Mouse (Mus musculus) layer of hippocampus, adult 18-20 months (tissue): ENCODE data around the gene Rps15. TPM values are rescaled to one million over a fixed set of nuclear protein-coding genes. Genes with fewer than 3 reads are reported as not detected.

Source experiments
- DNase-seq, 2 experiments: peaks; one replicate each; pipeline ENCODE4 v3.0.0; 2022; ENCODE audit warnings: low spot score in 2 of 2
- total RNA-seq, 2 experiments: library from RNA; stranded (reverse); gene quantifications; 2 replicates each; pipeline ENCODE4 v1.2.3; 2021

The Rps15 gene
- total RNA-seq, 2 experiments from 2014 or later, result 997 to 1,043 TPM

- DNase-seq, result no peak
These were observed 4.2 kb upstream of the Rps15 start for GRCm38 (mm10) chr10:80288097-80288496.

GRCm38 (mm10) chr10:80288657-80289056 is 3.6 kb upstream of the Rps15 start:
- DNase-seq, result no peak

- no peak for DNase-seq
These were observed 1.1 kb downstream of the Rps15 start for GRCm38 (mm10) chr10:80293325-80293724.

GRCm38 (mm10) chr10:80294311-80294710 is 2.1 kb downstream of the Rps15 start:
- no peak for DNase-seq

- no peak for DNase-seq
These were observed 2.6 kb downstream of the Rps15 start for GRCm38 (mm10) chr10:80294788-80295303.

- peak; percentile 73 to 87 for DNase-seq
These were observed 3.6 kb downstream of the Rps15 start, which contains the start of gene Apc2 for GRCm38 (mm10) chr10:80295618-80296425. Apc2 (plus strand) TSS chr10:80295977.

GRCm38 (mm10) chr10:80296824-80297223 is 4.6 kb downstream of the Rps15 start:
- DNase-seq, result no peak

- DNase-seq, result no peak
These were observed 5.4 kb downstream of the Rps15 start for GRCm38 (mm10) chr10:80297526-80298133.

GRCm38 (mm10) chr10:80298571-80299281 is 6.5 kb downstream of the Rps15 start:
- DNase-seq, result peak; percentile 92 to 93

- no peak for DNase-seq
These were observed 7.0 kb downstream of the Rps15 start for GRCm38 (mm10) chr10:80299301-80299700.

GRCm38 (mm10) chr10:80299824-80300223 is 7.6 kb downstream of the Rps15 start:
- no peak for DNase-seq

- DNase-seq, result no peak
These were observed 8.5 kb downstream of the Rps15 start for GRCm38 (mm10) chr10:80300672-80301181.

- DNase-seq, result no peak
These were observed 9.2 kb downstream of the Rps15 start for GRCm38 (mm10) chr10:80301256-80302081.

GRCm38 (mm10) chr10:80302082-80302355 is 9.8 kb downstream of the Rps15 start:
- no peak for DNase-seq

- peak in 1 of 2 experiments; percentile 68 for DNase-seq
These were observed 10.2 kb downstream of the Rps15 start for GRCm38 (mm10) chr10:80302471-80302881.

- no peak for DNase-seq
These were observed 12.2 kb downstream of the Rps15 start for GRCm38 (mm10) chr10:80304458-80304857.

GRCm38 (mm10) chr10:80304862-80305261 is 12.6 kb downstream of the Rps15 start:
- DNase-seq, result no peak

- DNase-seq, result no peak
These were observed 19.3 kb downstream of the Rps15 start for GRCm38 (mm10) chr10:80311560-80311959.

- DNase-seq, result no peak
These were observed 20.6 kb downstream of the Rps15 start for GRCm38 (mm10) chr10:80312586-80313504.
